Mouse (Mus musculus) small intestine, adult 2 months (tissue): ENCODE data around the gene Ngf. TPM values are rescaled to one million over a fixed set of nuclear protein-coding genes. Genes with fewer than 3 reads are reported as not detected.

Source experiments
- H3K27ac ChIP-seq: fragments of 200-500 bp; 2 replicates; pipeline ENCODE4 v1.5.1; 2012; ENCODE audit warnings: low read depth, low read length, control low read depth, inconsistent platforms; ENCODE audit not compliant: insufficient read depth
- H3K27me3 ChIP-seq: fragments of 200-500 bp; 2 replicates; pipeline ENCODE4 v1.6.1; 2012; ENCODE audit warnings: mild to moderate bottlenecking, moderate library complexity, low read length, inconsistent platforms; ENCODE audit not compliant: control insufficient read depth, insufficient read depth
- H3K36me3 ChIP-seq: fragments of 200-500 bp; 2 replicates; pipeline ENCODE4 v1.6.1; 2012; ENCODE audit warnings: mild to moderate bottlenecking, low read length, control low read depth, inconsistent platforms; ENCODE audit not compliant: control insufficient read depth, insufficient read depth
- H3K4me1 ChIP-seq: fragments of 200-500 bp; 2 replicates; pipeline ENCODE4 v1.6.1; 2012; ENCODE audit warnings: low read length, inconsistent platforms, mixed read lengths; ENCODE audit not compliant: control insufficient read depth, insufficient read depth, insufficient read length
- H3K4me3 ChIP-seq: fragments of 200-500 bp; 2 replicates; pipeline ENCODE4 v1.5.1; 2012; ENCODE audit warnings: low read depth, mild to moderate bottlenecking, control low read depth, inconsistent platforms, low read length, moderate library complexity
- CTCF ChIP-seq: fragments of 200-500 bp; IDR thresholded peaks from 2 replicates; pipeline ENCODE4 v1.5.1; 2012; ENCODE audit warnings: low read depth, mild to moderate bottlenecking, control low read depth, inconsistent platforms, low read length, moderate library complexity, mixed read lengths; ENCODE audit not compliant: insufficient replicate concordance, insufficient read length; ENCODE audit errors: extremely low read depth
- POLR2A ChIP-seq: fragments of 200-500 bp; IDR thresholded peaks from 2 replicates; pipeline ENCODE4 v1.6.1; 2012; ENCODE audit warnings: low read depth, mild to moderate bottlenecking, control low read depth, inconsistent platforms, low read length, moderate library complexity
- WGBS: fragments of 180-500 bp; shearing (Covaris S2); methylation state at CpG from one replicate; pipeline ENCODE4 v1.1.7; 2018; 5-methylcytosine and 5-hydroxymethylcytosine counted together
- polyA plus RNA-seq: library from polyadenylated mRNA; depleted of rRNA; stranded (reverse); fragments of >200 nt; gene quantifications from 2 replicates; pipeline ENCODE4 v1.2.3, GENCODE M21; 2012

Gene Ngf
- polyA plus RNA-seq, 1 experiment = 2.1 TPM

DNA sequence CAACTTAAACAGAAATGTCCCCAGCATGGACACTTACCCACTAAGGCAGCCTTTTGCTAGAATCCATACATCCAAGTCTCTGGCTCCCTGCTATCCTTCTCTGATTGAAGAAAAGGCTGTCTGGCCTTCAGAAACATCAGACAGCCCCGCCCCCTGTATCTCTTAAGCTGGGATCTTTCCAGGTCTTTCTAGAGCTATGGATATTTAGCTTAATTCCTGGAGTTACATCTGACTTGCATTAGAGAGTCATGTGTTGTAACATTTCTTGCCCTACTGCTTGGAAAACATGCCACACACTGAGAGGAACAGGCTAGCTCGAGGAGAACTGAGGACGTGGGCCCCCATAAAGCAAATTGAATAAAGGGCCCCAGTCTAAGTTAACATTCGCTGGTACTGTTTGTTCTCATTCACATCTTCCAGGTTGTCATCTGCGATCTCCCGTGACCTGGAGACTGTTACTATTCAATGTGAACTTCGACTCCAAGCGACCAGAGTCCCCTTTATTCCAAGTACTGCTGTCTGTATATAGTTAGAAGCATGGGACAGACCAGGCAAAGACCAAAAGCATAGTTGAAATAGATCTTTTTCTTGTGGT lies 38.0 kb downstream of the Ngf start:
- H3K27ac ChIP-seq = no peak overlapping the region
- TF ChIP-seq CTCF (no peak), POLR2A (no peak)
- H3K4me3 ChIP-seq = no peak overlapping the region
- no peaks in the 10 kb centered on the region for H3K36me3 ChIP-seq
- H3K4me1 ChIP-seq = no peaks in the 10 kb centered on the region
- WGBS = 73% methylated on average over 8 of the region's 8 CpGs
- H3K27me3 ChIP-seq = no peaks in the 10 kb centered on the region

DNA sequence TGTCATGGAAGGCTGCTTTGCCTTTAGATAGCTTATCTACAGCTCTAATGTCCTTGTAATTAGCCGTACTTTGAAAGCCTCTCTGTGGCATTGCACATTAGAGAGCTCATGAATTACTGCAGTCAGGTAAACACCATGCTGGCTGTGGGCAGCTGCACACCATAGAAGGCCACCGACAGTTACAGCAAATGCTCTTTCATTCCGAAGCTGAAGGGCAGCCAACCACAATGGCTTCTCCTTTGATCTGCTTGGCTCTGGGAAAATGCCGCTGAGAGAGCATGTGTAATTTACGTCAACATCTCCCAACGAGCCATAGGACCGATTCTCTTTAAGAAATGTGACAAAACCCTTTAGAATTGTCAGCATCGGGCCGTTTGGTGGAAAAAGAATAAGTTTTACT lies 38.7 kb downstream of the Ngf start:
- no peak overlapping the region for H3K4me3 ChIP-seq
- H3K4me1 ChIP-seq = no peaks in the 10 kb centered on the region
- 65% methylated on average over 9 of the region's 9 CpGs for WGBS
- H3K27me3 ChIP-seq = no peaks in the 10 kb centered on the region
- no peak overlapping the region for H3K27ac ChIP-seq
- TF ChIP-seq POLR2A = no peak
- no peak for TF ChIP-seq CTCF
- H3K36me3 ChIP-seq = no peaks in the 10 kb centered on the region

- Histone ChIP-seq H3K4me3 (no peak overlapping the region), H3K27ac (no peak overlapping the region), H3K36me3 (no peaks in the 10 kb centered on the region), H3K4me1 (no peaks in the 10 kb centered on the region), H3K27me3 (no peaks in the 10 kb centered on the region)
- WGBS = 69% methylated on average over 3 of the region's 3 CpGs
- no peak for TF ChIP-seq POLR2A
- no peak for TF ChIP-seq CTCF
These were observed 39.9 kb downstream of the Ngf start for GRCm38 (mm10) chr3:102509601-102510000.

DNA sequence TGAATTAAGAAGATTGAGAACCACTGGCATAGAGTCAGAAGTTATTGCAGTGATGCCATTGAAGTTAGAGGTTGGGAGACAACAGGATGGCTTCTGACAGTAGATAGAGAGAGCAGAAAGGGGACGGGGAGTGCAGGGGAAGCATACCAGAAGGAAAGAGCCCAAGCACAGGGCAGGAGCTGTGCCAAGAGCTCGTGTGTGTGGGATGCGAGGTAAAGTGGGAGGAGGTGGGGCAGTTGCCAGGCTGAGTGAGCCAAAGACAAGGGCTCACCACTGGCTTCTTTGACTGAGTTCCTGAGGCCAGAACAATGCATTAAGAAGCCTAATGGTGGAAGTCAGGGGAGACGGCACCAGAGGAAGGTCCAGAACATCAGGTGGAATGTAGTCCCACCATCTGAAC lies 47.2 kb downstream of the Ngf start:
- Histone ChIP-seq H3K27ac (no peak overlapping the region), H3K4me1 (no peaks in the 10 kb centered on the region), H3K36me3 (no peaks in the 10 kb centered on the region), H3K4me3 (no peak overlapping the region), H3K27me3 (no peaks in the 10 kb centered on the region)
- 69% methylated on average over 4 of the region's 4 CpGs for WGBS
- TF ChIP-seq CTCF (no peak), POLR2A (no peak)

- no peaks in the 10 kb centered on the region; the same call in 1 of the 2 replicates for H3K4me1 ChIP-seq
These were observed 51.3 kb downstream of the Ngf start for GRCm38 (mm10) chr3:102521061-102521460.

DNA sequence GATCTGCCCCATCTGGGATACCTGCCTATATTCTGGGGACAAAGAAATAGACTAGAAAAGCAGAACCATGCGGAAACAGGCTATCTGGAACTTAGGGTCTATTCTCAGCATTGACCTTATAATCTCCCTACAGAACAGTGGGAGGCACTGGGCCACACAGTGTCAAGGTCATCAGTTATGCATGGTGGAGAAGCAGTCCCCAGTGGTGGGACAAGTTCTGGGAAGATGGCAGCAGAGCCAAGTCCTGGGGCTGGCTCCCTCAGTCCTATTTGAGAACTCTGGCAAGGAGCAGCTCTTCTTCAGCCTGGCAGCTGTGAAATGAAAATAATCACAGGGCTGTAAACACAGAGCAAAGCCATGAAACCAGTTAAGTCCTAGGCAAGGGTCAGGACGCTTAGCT lies 54.0 kb downstream of the Ngf start:
- no peak overlapping the region for H3K27ac ChIP-seq
- H3K36me3 ChIP-seq = no peaks in the 10 kb centered on the region
- no peak overlapping the region for H3K4me3 ChIP-seq
- H3K4me1 ChIP-seq = no peaks in the 10 kb centered on the region; the same call in 1 of the 2 replicates
- WGBS = 78% methylated on average over 2 of the region's 2 CpGs
- no peaks in the 10 kb centered on the region for H3K27me3 ChIP-seq
- TF ChIP-seq POLR2A (no peak), CTCF (no peak)

More at GRCm38 (mm10) chr3:102521061-102521460, 51.3 kb downstream of the Ngf start:
- Histone ChIP-seq H3K36me3 (no peaks in the 10 kb centered on the region), H3K27me3 (no peaks in the 10 kb centered on the region), H3K27ac (no peak overlapping the region), H3K4me3 (no peak overlapping the region)
- TF ChIP-seq CTCF (no peak), POLR2A (no peak)
- WGBS = 72% methylated on average over 5 of the region's 5 CpGs

DNA sequence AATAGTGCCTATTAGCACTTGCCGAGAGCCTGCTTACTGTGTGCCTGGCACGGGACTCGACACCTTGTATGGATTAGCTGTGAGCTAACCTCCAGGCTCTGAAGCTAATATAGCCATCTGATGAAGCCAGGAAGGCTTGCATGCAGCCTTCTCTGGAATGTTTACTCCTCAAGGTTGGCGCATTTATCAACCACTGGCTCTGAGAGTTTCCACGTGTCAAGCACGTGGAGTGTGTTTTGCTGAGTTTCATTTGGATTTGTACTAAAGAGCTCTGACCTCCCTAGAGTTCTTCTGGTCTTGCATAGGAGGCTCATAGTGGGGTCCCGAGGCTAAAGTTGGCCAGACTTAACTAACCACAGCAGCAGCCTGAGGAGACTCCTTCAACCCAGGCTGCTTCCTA lies 55.2 kb downstream of the Ngf start:
- Histone ChIP-seq H3K27me3 (no peaks in the 10 kb centered on the region), H3K4me3 (no peak overlapping the region), H3K27ac (no peak overlapping the region), H3K4me1 (no peaks in the 10 kb centered on the region; the same call in 1 of the 2 replicates), H3K36me3 (no peaks in the 10 kb centered on the region)
- 61% methylated on average over 7 of the region's 7 CpGs for WGBS
- TF ChIP-seq CTCF = no peak
- TF ChIP-seq POLR2A = no peak
